Mouse (Mus musculus): ENCODE results near the gene Slc22a26.
"Not testable (repeated sequence)": the region's sequence is repeated elsewhere in the genome, so short reads cannot be mapped to it uniquely, and the experiment has no call there.

The Slc22a26 gene

GRCm38 (mm10) chr19:7802571-7802970, at the start of gene Slc22a26:
TSS of gene Slc22a26 (minus strand) at chr19:7802667.
- no peak for DNase-seq

- DNase-seq = no peak
Measured at GRCm38 (mm10) chr19:7829851-7830250, 27.4 kb upstream of the Slc22a26 start.

GRCm38 (mm10) chr19:7790571-7790970, 11.9 kb downstream of the Slc22a26 start:
- DNase-seq = no peak

GRCm38 (mm10) chr19:7775306-7775705, 27.2 kb downstream of the Slc22a26 start:
- no peak for DNase-seq

- DNase-seq = no peak
Measured at GRCm38 (mm10) chr19:7766124-7766523, 36.3 kb downstream of the Slc22a26 start.

GRCm38 (mm10) chr19:7765599-7765998, 36.9 kb downstream of the Slc22a26 start:
- no peak for DNase-seq

- DNase-seq = not testable (repeated sequence)
Measured at GRCm38 (mm10) chr19:7753371-7753770, 49.1 kb downstream of the Slc22a26 start.
